Mouse (Mus musculus): ENCODE data around the gene Zfp692.

DNA sequence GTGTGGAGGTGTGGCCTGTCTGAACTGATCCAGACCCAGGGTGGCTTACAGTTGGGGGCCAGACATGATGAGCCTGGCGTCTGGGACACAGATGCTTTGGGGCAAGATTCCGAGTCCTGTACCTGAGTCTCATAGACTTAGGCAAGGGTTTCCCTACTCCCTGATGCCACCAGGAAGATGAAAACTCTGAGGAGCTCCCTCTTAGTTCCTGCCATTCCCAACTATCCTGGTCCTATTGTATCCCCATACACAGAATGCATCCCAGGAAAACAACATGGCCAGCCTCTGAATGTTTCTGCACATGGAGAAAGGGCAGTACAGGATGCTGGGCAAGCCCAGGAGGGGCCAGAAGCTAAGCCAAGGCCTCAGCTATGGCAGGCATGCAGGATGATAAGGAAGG lies 43.4 kb upstream of the Zfp692 start:
- TF ChIP-seq EP300 (IDR thresholded peaks at IDR 0.05; ENCODE audit: low read depth) (no peak), CTCF (IDR thresholded peaks at IDR 0.05; ENCODE audit: low read depth) (no peak)
